Mouse (Mus musculus) CD4-positive helper T cell, adult 2 months (primary cell): Measurements from ENCODE around the gene Klhl29.
"Not testable (repeated sequence)": the region's sequence is repeated elsewhere in the genome, so short reads cannot be mapped to it uniquely, and the experiment has no call there.

Experiments used
- DNase-seq: peaks from one replicate; pipeline ENCODE4 v3.0.0-alpha.2; 2012; ENCODE audit warnings: low read depth, missing footprints, low spot score

Gene Klhl29

DNA sequence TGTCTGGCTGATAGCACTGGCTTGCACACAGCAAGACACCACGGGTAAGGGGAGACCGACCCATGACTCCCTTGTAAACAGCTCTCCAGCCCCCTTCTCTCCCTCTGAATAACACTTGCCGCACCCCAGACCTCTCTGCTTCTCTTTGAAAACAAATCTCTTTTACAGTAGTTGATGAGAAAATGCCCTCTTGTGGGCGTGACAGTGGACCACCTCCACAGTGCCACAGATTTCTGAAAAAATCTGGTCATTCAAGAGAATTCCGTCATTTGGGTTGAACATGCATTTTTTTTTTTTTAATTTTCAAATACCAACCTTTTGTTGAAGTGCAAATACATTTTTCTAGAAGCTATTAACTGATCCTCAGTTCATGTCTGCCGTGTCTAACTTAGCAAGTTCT is 17.0 kb downstream of the Klhl29 start:
- no peak for DNase-seq

DNA sequence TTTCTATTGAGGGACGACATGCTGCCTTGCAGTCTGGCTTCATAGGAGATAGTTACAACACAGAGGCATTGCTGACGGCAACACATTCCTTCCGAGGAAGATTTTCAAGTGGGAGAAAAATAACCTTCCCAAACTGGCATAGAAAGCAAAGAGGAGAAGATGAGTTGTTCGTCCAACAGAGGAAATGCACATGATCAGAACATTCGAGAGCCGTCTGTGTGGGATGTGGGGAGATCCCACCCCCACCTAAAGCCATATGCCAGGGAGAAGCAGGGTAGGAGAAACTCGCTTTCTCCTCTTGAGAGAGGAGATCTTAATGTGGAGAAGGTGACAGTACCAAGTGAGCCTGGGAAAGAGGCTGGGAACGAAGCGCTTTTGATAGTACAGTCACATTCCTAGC is 22.1 kb downstream of the Klhl29 start:
- no peak for DNase-seq

DNA sequence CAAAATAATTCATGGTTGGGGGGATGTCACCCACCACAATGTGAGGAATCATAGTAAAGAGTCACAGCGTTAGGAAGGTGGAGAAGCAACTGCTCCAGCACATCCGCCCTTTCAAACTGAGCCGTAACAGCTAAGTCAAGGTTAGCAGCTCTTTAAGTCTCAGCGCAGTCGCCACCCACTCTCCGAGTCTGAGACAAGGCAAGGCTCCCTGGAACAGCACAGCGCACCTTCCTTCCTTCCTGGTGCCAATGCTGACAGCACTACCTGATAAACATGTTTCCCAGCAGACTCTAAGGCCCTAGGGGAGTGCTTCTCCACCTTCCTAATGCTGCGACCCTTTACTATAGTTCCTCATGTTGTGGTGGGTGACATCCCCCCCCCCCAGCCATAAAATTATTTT is 22.7 kb downstream of the Klhl29 start:
- no peak for DNase-seq

DNA sequence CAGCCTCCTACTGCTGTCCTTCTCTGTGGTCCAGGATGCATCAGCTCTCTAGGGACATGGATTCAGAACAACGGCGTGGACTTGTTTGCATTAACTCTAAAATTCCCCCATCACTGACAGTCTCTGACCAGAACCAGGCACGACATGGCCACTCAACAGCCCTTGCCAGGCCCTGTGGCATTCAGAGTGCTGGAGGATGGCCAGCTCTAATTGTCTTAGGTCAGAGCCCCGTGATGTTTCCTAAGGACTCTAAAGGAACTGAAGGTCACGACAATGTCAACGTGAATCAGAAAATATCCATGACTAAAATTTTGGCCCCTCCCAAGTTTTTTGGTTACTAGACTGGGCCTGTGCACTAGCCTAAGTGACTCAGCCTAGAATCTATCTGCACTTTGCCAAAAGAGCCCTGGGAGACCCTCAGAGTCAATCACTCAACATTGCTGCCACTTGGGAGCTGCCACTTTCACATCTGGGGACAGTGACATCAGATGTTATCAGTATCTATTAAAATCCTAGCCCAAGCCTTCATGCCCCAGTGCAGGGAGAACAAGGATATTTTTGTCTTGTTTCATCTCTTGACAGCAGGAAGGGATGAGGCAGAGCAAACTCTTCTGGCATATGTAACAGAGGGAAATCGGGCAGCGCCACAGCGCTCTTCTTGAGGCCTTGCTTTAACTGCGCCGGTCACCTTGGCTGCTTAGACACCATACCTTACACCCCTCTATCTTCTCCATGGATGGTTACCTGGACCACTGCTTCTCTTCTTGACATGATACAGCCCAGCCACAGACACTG is 24.8 kb downstream of the Klhl29 start:
- DNase-seq: no peak

DNA sequence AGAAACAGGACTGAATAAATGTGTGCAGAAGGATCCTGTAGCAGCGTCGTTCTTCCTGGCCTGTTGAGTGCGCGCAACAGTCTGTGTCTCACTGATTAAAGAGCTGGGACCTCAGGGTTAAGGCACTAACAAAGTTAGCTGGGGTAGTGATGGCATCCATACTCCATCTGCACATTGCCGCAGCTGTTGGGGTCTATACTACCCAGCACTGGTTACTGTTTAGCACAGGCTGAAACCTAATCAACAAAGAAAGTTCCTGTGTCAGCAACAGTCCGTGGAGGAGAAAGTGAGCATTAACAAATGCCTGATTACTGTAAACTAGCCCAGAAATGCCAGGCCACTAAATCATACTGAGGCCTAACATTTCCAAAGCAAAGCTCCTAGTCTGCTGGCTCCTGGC is 30.4 kb downstream of the Klhl29 start:
- DNase-seq: no peak

DNA sequence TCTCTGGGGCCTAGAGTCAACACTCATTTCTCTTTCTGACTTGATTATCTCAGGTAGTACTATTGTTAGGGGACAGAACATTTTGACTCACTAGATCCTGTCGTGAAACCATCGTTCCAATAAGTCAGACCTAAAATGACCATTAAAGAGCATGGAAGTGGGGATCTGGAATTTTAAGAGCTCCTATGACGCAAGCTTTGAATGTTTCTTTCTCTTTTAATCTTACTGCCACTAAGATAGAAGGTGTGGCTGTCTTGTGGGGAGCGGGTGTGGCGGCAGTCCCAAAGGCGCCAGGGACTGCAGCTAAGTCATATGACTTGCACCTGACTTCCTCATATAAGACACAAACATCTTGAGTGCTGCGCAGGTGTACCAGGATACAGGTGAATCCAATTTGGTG is 31.0 kb downstream of the Klhl29 start:
- DNase-seq: not testable (repeated sequence)

DNA sequence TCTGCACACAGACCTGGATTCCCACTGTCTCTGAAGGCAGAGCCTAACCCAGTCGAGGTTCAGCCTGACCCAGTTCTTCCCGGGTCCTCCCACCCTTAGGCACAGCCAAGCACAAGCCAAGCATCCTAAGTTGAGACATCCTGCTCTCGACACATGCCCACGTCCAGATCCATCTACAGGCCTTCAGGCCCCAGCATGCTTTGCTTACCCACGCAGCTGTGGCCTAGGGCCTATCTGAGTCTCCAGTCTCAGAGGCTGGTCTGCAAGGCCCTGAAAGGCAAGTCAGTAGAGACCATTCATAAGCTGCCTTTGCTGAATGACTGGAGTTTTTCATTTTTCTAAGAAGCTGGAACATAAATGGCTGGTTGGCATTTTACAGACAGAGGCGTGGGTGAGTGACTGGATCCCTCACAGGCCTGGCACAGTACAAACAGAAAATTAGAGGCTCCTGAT is 35.3 kb downstream of the Klhl29 start:
- no peak for DNase-seq

DNA sequence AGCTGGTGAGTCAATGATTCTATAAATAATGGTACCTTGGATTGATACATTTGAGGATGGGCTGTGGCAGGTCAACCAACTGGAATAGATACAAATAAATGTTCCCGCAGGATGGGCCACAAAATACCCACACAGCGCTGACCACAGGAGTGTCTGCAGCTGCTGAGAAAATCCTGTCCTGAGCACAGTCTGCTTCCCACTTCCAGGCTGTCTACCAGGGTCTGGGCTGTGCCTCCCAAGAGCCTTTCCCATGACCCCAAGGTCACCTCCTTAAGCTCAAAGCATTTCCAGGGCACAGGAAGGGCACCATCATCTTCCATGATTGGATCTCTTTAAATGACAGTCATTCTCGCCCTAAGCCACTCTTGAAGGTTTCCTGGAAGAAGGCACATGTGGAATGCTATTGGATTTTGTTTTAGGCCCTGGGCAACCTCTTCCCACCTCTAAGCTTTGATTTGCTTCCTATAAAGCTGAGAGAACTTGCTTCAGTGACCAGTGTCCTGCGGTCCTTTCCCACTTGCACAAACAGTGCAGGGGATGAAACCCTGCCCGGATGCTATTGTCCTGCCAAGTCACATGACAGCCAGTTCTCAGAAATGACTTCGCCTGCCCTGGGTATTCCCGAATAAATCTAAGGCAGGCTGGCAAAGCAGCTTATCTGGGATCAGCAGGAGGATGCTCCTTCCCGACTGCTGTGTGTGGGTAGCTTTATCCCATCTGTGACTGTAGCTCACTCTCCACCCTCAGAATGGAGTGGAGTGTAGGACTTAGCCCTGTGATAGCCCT is 38.4 kb downstream of the Klhl29 start:
- DNase-seq: no peak

DNA sequence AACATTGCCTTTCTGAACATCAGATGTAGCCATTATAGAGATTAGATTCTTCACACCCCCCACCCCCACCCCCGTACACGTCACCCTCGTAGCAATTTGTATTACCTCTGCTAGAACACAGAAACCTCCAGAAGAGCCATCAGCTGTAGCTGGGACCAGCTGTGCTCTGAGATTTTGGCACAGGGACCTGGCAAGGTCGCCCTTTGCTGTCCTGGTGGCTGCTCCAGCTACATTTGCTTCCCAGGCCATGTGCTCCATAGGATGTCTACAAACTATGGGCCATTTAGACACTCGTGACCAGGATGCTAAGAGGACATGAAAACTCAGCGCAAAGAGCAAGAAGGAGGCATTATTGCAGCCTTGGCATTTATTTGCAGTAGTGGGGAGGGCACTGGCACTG is 39.2 kb downstream of the Klhl29 start:
- DNase-seq: no peak

DNA sequence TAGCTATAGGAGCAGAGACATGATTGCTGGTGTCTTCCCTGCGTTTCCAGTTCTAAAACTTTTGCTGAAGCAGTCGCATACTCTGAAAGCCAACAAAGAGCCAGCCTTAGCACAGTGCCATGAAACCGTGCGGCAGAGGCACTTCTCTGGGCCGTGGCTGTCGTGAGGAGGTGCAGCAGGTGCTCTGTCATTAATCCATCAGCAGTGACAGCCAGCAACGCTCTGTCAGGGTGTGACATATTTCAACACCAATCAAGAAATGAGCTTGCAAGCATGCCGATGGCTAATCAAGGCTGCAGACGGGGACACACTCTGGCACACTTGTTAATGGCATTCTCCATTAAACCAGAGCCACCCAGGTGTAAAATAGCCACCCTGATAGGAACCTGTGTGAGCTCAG is 40.5 kb downstream of the Klhl29 start:
- DNase-seq: no peak

DNA sequence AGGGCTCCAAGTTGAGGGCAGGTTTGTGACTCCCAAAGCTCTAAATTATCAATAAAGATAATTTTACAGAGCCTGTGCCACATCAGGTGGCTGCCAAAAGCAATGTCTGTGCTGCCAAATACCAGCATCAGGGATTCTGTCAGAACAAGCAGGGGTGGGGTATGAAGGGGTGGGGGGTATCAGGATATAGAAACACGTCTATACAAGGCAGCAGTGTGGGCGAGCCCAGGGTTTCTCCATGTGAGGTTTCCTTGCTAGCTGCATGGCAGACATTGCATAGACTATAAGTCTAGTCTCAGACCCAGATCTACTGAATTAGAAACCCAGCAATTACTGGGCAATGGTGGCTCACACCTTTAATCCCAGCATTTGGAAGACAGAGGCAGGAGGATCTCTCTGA is 41.3 kb downstream of the Klhl29 start:
- no peak for DNase-seq

DNA sequence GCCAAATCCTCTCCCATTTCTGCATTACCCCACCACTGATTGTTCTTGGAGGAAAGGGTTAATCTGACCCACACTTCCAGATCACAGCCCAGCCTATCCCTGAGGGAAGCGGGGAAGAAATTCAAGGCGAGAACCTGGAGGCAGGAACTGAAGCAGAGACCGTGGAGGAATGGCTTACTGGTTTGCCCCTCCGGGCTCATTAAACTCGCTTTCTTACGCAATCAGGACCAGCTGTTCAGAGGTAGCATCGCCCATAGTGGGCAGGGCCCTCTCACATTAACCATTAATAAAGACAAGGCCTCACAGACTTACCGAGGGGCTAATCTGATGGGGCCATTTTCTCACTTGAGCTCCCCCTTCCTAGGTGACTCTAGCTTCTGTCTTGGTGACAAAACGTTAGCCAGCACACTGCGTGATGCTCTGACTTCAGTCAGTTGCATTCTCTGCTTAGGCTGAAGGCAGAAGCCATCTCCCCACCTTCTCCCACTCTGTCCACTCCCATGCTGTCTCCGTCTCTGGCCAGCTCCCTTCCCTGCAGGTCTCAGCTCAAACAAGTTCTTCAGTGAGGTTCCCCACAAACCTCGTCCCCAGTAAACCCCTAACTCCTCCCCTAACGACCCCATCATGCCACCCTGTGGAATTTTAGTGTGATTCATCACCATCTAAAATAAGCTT is 43.5 kb downstream of the Klhl29 start:
- no peak for DNase-seq

DNA sequence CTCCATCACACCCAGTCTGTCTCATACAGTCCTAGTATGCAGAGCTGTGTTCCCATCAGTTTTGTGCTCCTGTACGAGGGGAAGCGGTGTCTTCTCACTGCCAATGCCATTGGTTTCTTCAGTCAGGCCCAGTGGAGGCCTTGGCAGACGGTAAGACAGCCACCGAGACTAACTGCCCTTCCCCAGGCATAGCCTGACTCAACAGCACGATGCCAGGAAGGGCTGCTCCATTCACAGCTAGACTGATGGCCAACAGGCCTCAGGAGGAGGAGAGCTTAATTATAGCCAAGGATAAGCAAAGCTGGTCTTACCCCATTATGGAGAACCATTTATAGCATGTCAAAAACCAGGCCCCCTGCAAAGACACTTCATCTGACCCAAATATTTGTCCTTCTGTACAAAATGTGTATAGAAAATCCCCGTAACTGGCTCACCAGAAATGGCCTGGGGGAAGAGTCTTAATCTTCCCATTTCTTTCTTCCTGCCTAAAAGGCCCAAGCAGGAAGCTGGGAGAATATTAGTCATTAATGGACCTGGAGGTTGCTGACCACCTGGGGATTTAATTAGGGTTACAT is 44.9 kb downstream of the Klhl29 start:
- DNase-seq: no peak

DNA sequence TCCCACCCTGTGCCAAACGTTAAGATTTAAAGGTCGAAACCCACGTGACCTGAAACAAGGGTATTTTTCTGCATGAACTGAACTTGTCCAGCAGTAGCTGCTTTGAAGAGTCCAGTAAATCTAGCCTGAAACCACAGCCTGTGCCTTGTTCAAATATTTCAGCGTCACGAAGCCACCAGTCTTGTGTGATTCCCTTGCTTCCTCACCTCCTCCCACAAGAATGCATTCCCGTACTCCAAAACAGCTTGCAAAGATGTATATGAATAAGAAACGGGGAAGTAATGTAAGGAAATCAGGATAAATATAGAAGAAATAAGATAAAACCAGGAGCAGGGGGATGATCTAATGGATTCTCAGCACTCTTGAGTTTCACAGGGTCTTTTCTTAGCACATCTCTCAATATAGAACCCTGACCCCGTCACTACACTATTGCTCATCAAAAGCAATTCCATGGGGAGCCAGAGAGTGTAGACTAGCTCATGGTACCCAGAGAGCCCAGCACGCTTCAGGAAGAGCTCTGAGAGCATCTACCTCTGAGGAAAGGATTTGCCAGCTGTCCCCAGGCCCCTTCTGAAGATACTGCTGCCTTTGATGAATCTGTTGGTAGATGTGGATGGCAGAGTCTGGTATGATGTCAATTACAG is 52.9 kb downstream of the Klhl29 start:
- DNase-seq: no peak

DNA sequence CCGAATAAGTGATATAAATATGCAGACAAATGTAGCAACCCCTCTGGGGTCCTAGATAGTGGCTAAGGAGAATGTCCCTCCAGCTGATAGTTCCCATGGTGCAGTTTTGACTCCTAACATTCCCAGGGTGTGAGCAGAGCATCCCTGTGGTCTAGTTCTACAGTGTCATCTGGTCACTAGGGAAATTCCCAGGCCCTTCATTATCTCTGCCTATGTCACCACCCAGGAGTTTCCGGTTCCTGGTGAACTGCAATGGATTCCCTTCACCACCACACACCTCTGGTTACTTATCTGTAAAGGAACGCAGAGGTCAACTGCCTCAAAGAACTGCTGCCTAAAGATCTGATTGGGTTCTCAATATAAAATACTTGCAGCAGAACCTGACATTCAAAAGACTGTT is 54.5 kb downstream of the Klhl29 start:
- no peak for DNase-seq

DNA sequence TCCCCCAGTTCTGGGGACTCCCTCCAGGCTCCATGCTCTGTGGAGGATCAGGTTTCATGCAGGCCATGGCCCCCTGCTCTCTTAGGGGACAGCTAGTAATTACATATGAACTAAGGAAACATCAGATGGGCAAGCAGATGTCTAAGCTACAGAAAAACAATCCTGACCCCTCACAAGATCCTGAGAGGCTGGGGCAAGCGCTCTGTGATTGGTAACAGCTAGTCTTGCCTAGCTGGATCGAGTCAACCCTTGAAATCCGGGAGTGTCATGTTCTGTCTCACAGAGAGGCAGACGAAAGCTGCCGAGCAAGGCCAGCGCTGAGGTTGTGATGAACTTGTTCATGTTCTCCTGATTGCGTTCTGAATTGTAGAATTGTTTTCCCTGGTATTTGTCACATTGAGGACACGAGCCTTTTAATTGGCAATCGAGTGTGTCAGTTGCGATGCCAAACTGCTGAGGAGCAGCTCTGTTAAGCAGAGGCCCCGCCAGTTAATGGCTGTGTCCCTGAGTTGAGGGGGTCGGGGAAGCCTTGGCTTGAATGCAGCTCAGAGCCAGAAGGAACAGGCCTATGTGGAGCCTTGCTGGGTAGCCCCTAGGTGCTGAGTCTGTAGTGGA is 56.0 kb downstream of the Klhl29 start:
- DNase-seq: no peak

DNA sequence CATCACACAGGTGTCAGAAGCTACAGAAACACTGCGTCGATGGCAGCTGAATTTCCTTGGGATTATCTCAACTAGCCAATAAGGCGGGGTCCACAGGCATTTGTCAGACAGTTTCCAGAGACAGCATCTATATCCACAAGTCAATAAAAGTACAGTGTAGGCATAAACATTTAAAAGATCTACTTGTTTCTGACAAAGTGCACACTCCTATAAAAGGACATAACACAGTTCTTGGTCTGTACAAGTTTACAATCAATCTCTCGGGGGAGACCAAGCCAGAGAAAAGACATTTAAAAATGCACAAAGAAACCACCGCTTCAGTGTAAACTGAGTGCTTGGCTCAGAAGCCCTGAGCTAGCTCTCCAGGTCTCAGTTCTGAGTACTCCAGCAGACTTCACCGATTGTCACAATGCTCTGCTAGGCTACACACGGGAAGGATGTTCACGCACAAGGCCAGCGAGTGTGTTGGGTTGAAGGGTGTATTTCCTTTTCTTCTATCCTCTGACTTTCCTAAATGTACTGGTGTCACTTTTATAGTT is 59.4 kb downstream of the Klhl29 start:
- DNase-seq: no peak

DNA sequence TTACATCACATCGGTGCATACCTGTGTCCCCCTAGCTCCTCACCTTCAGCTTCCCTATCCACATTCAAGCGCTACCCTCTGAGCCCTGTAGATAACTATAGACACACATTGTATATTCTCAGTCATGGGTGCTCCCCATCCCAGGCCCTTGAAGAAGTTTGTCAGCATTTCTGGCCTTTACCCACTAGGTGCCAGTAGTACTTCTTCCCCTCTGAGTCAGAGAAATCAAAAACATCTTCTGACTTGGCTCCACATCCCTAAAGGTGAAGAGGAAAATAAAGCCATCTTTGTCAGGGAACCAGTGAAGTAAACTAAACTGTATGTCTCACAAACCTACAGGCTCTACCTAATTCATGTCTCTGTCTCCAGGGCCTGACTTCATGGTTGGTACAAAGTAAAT is 67.6 kb downstream of the Klhl29 start:
- DNase-seq: no peak

DNA sequence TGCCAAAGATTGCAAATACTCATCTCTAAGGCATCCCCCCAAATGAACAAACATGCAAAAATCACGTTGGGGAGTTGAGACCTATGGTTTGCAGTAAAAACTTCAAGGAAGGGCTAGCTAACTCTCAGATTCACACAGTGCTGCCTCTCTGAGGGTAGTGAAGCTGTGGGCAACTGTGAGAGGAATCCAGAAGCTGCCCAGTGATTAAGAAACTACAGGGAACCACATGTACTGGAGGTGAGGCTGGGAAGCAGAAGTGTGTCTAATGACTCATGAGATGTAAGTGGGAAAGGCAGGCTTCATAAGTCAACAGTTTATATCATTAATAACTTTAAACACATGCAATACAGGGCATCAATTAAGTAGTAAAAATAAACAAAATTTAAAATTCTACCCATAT is 70.0 kb downstream of the Klhl29 start:
- no peak for DNase-seq

DNA sequence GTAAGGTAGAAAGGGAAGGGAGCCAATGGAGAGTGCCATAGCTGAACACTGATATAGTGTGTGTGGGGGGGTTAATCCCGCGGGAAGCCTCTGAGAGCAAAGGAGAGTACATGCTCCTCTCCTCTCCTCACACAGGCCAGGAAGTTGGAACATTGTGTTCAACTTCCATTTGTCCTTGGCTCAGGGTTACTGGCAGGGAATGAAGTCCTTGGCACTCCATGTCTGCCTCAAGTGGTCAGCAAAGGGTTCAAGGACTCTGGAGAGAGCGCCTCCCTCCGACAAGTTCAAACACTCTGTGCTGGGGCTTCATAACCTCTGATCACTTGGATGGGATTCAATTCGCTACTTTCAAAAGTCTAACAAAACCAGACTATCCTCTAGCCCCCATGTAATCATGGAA is 71.6 kb downstream of the Klhl29 start:
- DNase-seq: no peak

DNA sequence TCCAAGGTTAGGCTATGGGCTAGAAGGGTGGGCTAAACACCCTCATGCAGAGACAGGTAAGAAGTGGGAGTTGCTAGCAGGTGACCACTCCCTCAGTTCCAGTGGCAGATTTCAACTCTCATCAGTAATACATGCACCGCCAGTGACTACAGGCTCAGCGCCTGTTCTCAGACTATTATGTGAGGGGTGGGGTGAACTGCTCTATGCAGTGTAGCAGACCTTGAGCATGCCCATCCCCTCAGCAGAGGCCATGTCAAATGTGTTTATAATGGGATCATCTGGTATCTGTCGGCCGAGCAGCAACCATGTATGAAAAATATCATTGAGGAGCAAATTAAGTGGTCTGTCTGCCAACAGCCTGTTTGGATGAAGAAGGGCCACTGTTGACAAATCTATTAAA is 72.4 kb downstream of the Klhl29 start:
- no peak for DNase-seq
